Mouse (Mus musculus) gastrocnemius, adult 18-20 months (tissue): ENCODE results near the gene Otulin. TPM values are rescaled to one million over a fixed set of nuclear protein-coding genes. Genes with fewer than 3 reads are reported as not detected.

Source experiments
- DNase-seq: peaks from one replicate; pipeline ENCODE4 v3.0.0; 2021; ENCODE audit warnings: low spot score
- long read RNA-seq, 2 experiments: library from polyadenylated mRNA; stranded (forward); transcript quantifications; one replicate each; pipeline ENCODE4 v2.0.0; 2021
- total RNA-seq, 2 experiments: library from RNA; stranded (reverse); gene quantifications; 2 replicates each; pipeline ENCODE4 v1.2.3; 2021

Gene Otulin
- 10 to 100 TPM; 17.8 to 28.3 TPM for total RNA-seq
- long read RNA-seq, experiment 1, transcript Otulin-201 (7 exons, 1,491 nt) = major isoform, 24 of 32 reads
- long read RNA-seq, experiment 1, partial matches to known transcripts = 0 of 32 reads
- long read RNA-seq, experiment 1, other reads (novel, unspliced or antisense) = 7 of 32 reads
- long read RNA-seq, experiment 2, transcript Otulin-201 (7 exons, 1,491 nt) = major isoform, 19 of 26 reads
- long read RNA-seq, experiment 2, partial matches to known transcripts = 3 of 26 reads
- long read RNA-seq, experiment 2, other reads (novel, unspliced or antisense) = 4 of 26 reads

GRCm38 (mm10) chr15:27630601-27631383 is at the start of gene Otulin:
Gene Otulin, minus strand, starts transcription at chr15:27630693.
- DNase-seq = peak; percentile 99

DNA sequence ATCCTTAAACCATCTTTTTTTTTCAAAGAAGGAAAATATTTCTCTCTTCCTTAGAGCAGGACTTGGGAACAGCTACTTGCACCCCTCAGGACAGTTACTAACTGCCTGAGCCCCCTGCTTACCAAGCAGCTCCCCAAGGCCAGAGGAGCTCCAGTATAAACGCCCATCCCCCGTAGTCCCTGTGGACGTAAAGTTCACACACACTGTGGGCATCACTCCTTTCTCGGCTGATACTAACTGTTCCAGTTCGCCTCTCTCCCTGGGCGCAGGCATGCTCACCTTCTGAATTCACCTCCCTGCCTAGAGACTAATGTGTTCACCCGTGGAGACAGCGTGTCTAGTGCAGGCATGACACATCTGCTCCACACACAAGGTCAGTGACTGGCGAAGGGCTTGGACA is 48.0 kb upstream of the Otulin start:
- no peak for DNase-seq

DNA sequence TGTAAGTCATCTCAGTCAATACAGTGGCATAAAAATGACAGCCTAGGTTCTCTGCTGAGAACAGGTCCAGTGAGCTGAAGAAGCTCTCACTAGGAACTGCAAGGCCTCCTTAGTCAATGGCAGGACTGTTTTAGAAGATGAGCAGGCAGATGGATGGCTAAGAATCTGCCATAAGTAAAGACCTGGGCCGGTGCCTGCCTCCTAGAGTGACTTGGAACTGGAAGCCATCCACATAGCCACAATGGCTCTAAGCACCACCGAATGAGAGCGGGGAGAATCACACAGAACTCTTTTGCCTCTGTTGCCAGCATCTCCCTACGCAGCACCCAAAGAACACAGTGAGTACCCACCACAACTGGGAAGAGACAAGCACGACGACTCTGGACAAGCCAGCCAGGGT is 47.3 kb upstream of the Otulin start:
- DNase-seq = no peak

- DNase-seq = no peak
These were observed 45.7 kb upstream of the Otulin start for GRCm38 (mm10) chr15:27676211-27676610.

DNA sequence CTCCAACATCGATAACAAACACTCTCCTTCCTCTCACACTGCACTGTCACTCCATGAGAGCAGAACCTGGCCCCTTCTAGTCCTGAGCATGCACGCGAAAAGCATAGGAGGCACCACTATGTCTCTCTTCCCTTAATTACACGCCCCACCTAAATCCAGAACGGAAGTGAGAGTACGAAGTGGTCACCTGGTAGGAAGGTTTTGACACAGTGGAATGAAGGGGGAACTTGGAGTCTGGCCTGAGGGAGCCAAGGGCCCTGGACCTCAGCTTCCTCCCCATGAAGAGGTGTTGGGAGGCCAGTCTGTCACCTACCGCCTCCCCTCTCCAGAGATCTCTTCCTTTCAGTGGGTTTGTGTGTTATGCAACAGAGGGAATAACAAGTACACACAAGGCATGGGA is 44.6 kb upstream of the Otulin start:
- no peak for DNase-seq

DNA sequence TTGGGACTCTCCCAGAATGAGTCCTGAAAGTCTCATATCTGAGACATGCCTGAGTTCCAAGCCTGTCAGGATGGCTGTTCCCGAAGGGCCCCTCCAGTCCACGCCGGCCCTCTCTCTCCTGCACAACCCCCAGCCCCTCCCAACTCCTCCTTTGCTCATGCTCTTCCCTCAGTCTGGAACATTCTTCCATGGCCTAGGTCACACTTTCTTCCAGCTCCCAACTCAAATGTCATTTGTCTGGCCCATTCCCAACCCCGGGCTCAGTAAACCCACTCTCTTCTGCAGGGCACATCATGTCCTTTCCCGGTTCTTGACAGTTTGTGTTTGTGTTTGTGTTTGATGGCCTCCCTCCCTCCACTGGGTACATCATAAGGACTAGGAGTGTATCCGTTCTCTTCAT is 43.5 kb upstream of the Otulin start:
- DNase-seq = no peak

- DNase-seq = no peak
These were observed 42.7 kb upstream of the Otulin start for GRCm38 (mm10) chr15:27673151-27673550.

- no peak for DNase-seq
These were observed 41.8 kb upstream of the Otulin start for GRCm38 (mm10) chr15:27672259-27672658.

- no peak for DNase-seq
These were observed 41.2 kb upstream of the Otulin start for GRCm38 (mm10) chr15:27671612-27672245.

DNA sequence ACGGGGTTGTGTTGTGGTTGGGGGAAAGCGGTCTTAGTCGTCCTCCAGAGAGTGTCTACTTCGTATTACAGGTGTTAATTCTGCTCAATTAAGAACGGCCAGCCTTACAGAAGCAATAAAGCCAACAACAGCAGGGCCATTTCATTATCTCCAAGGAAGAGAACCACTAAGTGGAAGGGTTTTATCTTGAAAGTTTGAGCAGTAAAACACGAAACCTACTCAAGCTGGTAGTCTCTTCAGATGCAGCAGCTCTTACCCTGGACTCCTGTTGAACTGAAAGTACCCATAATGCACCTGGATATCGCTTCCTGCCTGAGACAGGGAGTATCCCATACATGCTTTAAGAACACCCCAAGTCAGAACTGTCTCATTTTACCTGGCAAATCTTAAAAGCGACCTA is 40.2 kb upstream of the Otulin start:
- DNase-seq = no peak

DNA sequence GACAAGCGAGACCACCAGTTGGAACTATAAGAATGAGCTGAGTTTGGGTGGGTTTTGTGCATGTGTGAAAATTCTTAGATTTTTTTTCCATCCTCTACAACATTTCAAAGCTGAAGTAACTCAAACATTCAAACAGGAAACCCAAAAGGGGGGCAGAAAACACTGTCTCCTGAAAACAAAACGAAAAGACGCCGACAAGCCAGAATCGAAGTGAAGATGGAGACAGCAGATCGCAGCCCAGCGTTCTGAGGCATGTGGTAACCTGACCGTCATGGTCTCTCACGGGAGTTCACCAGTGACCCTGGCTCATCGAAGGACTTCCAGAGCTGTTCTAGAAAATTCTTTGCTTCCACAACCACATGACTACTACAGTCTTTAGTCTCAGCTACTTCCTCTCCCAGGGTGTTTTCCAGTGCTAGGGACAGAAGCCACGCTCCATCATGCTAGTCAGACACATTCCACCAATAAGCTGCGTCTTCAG is 39.5 kb upstream of the Otulin start:
- no peak for DNase-seq

DNA sequence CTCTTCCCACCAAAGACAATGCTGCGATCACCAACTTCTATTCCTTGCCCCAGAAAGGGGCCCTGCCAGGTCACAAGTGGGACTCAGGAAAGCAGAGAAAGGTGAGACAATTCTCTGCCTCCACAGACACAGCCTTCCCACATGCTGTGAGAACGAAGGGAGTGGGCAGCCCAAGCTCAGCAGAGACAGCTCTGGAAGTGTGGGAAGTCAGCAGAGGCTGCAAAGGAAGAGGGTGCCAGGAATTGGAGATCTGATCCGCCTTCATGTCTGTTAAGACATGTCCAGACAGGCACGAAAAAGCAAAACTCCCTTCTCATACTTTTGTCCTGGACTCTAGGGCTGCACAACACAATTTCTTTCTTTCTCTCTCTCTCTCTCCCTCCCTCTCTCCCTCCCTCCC is 38.8 kb upstream of the Otulin start:
- DNase-seq = no peak

DNA sequence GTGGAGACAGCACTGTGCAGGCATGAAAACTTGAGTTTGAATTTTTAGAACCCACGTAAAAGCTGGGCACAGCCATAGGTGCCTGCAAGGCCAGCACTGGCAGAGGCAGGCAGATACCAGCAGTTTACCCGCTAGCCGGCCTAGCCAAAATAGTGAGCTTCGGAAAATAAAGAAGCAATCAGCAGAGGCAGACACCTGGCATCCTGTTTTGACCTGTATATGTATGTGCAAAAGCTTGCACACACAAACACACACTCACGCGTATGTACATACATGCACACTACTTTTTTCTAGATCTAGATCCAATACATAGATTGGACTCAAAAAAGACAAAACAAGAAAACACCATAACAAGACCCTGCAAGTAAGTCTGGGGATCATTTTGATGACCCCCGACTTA is 38.1 kb upstream of the Otulin start:
- no peak for DNase-seq

- DNase-seq = no peak
These were observed 37.5 kb upstream of the Otulin start for GRCm38 (mm10) chr15:27668001-27668461.

GRCm38 (mm10) chr15:27666911-27667539 is 36.5 kb upstream of the Otulin start:
- no peak for DNase-seq

DNA sequence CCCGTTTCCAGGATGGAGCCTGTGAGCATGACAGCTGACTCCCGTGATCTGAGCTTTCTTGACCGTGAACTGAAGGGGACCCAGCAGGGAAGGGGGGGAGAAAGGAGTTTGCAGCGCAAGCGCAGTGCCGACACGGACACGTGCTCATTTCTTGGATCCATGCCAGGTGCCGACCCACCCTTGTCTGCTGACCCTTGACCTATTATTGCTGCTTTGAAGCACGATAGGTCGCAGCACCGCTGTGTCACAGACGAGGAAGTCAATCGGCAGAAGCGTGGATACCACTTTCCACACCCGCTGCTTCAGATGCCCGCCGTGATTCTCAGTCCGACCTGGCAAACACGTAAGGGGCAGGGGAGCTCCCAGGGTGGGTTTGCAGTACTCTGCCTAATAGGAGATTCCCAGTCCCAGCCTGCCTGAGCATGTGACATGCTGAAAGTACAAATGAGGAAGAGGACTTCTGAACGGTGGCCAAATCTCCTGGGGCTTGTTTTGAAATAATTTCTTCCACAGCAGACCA is 35.0 kb upstream of the Otulin start:
- DNase-seq = peak; percentile 22

- no peak for DNase-seq
These were observed 33.6 kb upstream of the Otulin start for GRCm38 (mm10) chr15:27664126-27664525.

DNA sequence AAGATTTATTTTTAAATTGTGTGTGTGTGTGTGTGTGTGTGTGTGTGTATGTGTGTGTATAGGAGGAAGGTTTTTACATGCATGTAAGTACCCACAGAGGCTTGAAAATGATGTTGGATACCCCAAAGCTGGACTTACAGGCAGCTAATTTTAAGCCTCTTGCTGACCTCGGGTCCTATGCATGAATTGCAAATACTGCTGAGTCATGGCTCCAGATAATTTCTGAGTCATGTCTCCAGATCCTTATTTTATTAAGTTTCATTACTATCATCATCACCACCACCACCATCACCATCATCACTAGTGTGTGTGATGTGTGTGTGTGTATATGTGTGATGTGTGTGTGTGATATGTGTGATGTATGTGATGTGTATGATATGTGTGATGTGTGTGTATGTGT is 32.2 kb upstream of the Otulin start:
- DNase-seq = no peak

GRCm38 (mm10) chr15:27661696-27662095 is 31.2 kb upstream of the Otulin start:
- DNase-seq = no peak

GRCm38 (mm10) chr15:27659592-27660244 is 29.2 kb upstream of the Otulin start:
- peak; percentile 85 for DNase-seq

GRCm38 (mm10) chr15:27659143-27659542 is 28.6 kb upstream of the Otulin start:
- DNase-seq = no peak
